Mouse (Mus musculus): ENCODE data around the gene Pdia4.
"Not testable (repeated sequence)": the region's sequence is repeated elsewhere in the genome, so short reads cannot be mapped to it uniquely, and the experiment has no call there.

Pdia4 gene

DNA sequence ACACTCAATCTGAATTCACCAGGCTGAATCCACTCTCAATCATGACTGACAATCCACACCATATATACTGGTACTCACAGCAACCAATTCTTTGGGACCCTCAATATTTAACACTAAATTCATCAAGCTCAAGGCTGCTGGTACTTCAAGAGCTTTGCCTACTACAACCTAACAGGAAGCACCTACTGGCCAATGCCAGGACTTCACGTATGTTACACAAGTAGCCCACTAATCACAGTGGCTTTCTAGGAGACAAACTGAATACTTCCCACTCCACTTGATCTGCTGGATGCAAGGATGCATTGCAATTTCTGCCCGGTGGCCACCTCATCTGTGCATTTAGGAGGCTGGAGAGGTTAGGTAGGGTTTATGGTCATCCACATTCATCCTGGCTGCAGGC is 3.0 kb downstream of the Pdia4 start:
- peak; percentile 43 for DNase-seq (ENCODE audit: low spot score)

DNA sequence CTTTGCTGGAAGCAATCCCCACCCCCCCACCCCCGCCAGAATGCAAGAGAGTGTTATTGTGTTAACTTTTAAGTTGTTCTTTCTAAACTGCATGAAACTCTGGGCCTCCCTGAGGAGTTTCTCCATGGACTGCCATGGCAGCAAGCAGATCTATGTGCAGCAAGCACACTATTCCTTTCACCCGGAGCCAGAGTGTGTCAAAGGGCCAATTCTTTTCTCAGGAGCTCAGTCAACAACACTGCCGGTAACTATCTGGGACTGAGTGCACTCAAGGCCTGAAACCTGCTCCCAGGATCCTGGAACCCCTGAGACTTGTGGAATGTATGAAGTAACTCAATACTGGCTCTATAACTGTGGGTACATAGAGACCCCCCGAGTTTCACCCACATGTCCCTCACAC is 4.2 kb downstream of the Pdia4 start:
- DNase-seq (ENCODE audit: low spot score), result peak; percentile 97

DNA sequence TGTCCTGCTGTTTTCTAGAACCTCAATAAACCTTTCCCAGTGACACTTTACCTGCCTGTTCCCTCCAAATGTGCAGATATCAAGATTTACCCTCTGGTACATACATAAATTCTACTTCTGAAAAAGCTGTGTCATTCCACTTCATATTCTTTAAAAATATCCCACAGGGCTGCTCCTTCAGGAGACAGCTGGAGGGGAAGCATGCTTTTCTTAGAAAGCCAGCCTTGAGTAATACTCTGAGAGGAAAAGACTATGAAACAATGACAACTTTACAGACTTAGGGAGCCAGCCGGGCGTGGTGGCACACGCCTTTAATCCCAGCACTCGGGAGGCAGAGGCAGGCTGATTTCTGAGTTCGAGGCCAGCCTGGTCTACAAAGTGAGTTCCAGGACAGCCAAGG is 4.7 kb downstream of the Pdia4 start:
- peak; percentile 52 for DNase-seq (ENCODE audit: low spot score)

DNA sequence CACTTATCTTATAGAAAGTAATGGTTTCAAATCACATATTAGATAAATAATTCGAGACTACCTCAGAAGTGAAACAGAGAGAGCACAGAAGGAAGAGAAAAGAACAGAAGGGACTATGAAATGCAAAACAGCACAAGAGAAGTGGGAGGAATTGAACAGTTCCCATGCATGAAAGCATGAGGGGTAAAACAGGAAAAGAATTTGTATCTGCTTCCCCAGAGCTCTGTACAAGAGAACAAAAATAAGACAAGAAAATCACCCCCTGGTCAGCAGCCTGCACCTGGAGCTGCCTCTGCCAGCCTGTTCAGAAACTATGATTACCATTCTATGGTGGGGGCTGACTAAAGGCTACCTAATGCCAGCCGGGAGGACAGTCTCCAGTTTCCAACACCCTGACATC is 5.8 kb downstream of the Pdia4 start:
- no peak for DNase-seq (ENCODE audit: low spot score)

DNA sequence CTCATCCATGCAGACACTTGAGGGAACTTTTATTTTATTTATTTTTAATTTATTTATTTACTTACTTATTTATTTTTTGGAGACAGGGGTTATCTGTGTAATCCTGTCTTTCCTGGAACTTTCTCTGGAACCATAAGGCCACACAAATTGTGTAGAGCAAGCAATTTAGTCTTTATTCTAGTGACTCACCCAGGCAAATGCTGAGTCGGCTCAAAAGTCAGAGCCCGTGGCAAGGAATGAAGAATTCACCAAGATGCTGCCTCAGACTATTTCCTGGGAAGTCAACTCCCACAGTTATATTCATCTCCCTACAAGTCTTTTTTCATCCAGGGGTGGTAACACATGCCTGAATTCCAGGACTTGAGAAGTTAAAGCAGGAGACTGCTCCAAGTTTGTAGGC is 7.7 kb downstream of the Pdia4 start:
- no peak for DNase-seq (ENCODE audit: low spot score)

DNA sequence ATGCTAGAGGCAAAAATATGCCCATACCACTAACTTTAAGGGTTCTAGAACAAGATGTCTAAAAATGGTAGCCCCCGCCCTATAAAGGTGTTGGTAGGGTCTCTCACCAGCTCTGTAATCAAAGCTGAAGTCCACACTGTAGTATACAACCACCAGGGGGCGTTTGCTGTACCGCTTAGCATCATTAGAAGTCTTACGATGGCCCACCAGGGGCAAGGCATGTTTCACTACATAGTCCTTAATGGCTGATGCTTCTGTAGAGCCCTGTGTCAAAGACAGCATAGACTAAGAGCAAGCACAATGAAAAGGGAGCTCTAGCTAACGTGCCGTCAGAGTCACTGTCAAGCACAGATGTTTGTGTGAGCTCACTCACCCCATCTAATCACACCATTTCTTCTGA is 14.2 kb downstream of the Pdia4 start:
- peak; percentile 63 for DNase-seq (ENCODE audit: low spot score)

DNA sequence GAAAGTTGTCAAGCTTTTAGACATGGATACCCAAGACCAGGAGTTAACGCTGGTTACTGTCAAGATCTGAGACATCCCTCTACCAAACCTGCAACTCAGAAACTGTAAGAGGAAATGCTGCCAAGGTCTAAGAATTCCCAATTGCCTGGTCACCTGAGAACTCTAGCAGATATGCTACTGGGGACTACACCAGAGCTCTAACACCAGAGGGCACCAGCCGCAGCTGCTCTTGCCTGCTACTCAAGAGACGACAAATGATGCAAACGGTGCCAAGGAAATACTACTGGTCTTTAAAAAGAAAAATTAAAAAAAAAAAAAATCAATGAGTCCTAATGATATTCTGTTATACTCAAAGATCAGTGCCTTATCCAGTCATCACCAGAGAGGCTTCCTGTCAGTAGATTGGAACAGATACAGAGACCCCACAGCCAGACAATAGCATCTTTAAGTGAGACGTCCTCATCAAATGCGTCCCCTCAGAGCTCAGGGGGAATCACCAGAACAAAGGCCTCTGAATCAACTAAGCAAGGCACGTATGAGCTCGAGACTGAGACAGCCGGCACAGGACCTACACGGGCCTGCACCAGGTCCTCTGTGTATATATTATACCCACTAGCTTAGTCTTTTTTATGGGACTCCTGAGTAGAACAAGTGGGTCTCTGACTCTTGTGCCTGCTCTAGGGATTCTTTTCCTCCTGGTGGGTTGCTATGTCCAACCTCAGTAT is 19.0 kb downstream of the Pdia4 start:
- DNase-seq (ENCODE audit: low spot score), result peak; percentile 82

DNA sequence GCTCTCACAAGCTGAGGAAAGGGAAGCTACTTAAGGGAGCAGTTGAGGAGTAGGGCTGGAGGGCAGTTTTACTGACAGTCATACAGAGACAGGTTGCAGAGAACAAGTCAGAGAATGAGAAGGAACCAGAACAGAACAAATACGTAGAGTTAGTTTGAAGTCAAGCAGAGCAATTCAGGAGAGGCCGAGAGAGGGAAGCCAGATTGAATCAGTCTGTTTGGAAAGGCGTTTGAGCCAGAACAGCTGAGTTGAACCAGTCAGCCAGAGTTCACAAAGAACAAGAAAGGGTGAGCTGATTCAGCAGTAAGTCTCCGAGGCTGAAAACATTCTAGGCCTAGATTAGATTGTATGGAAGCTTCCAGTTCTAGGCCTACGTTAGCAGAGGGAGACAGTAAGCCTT is 19.9 kb downstream of the Pdia4 start:
- DNase-seq (ENCODE audit: low spot score), result peak; percentile 51

DNA sequence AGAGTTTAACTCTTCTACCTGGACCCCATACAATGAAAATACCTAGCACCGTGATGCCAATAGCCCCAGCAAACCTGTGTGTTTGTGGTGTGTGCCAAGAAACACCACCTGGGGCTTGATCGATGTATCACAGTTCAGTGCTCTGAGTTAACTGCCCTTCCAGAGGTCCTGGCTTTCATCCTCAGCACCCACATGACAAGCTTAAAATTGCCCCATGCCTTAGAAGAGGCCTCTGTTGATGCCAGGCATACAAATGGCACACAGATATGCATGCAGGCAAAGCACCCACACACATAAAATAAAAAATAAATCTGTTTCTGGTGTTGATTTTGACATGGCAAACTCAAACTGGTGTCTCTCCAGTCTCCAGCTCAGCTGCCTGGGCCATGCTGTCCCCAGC is 20.7 kb downstream of the Pdia4 start:
- DNase-seq (ENCODE audit: low spot score), result no peak

DNA sequence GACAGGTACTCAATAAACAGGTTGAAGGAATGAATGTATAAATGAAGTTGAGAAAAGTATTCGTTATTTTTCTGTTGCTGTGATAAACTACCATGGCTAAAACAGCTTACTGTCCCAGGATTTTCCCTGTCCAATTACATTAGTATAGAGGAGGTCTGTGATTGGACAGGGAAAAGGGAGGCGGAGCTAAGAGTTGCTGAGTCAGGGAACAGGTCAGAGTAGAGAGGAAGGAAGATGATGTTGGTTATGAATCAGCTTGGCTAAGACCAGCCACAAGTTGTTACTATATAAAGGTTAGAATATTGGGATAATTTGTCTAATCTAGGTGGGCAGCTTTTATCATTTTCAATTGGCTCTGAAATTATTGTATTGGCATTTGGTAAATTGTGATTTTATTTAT is 22.5 kb downstream of the Pdia4 start:
- DNase-seq (ENCODE audit: low spot score), result no peak

DNA sequence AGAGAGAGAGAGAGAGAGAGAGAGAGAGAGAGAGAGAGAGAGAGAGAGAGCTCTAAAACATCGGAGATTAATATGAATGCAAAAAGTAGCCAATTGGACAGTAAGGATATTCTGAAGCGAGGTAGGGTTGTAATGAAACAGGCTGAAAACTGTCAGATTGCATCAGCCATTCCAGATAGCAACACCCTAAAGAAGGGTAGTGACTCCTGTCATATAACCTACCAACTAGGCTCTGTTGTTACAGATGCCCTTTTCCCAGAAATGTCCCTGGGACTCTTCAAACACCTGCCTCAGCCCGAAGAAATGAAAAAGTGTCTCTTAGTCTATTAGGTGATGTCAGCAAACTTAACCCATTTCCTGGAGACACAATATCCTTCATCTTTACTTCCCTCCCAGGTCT is 24.4 kb downstream of the Pdia4 start:
- peak; percentile 63 for DNase-seq (ENCODE audit: low spot score)

DNA sequence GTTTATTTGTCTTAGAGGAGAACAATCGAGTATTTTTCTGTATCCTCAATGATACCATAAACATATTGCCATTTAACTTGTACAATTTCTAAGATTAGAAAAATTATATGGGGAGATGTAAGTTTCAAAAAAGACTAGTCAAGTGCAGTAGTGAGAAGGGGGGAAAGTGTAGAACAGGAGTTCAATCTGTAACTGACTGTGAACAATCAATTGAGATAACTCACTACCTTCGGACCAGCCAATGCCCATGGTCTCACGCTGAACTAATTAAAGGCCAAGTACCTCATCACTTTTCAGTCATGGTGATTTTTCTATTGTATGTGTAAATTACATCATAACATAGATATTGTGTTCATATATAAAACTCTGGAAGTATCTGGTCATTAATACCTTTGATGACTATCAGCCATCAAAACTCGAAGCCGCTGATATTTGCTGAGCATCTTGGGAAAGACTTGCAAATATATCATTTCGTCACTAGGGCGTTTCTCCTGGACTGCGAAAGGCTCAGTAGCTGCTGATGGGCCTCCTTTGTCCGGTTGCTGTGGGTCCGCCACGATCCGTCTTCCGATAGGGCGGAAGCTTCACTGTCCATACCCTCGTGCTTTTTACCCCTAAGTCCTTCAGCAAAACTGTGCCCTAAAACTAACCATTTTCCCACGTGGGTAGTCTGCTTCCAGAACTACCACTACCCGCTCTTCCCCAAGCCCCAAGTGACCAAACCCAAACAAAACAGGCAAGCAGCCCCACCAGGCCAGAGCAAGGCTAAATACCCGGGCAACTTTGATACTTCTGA is 25.1 kb downstream of the Pdia4 start:
- peak; percentile 96 for DNase-seq (ENCODE audit: low spot score)

DNA sequence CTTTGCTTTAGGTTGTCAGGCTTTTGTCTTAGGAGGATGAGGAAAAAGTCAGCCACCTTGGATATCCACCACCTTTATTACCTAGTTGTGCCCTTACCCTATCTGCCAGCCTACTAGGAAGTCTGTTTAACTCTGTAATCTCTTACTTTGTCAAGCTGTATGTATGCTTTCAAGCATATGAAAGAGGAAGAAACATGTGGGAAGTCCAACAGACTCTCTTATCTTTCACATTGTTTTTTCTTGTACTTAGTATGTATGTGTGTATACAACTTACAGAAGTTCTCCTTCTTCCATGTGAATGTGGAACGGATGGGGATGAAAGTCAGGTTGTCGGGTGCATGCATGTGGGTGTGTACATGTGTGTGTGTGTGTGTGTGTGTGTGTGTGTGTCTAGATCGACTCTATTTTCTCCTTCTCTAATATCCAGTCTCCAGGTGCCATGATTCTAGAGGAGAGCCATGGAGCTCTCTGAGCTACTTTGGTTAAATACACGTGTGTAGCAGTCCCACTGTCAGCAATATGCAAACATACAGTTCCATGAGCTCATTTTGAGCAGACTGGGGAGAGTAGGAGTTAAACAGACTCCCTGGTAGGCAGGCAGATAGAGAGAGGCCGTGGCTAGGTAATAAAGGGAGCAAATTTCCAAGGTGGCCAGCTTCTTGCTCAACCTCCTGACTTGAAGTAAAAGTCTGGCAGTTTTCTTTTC is 28.4 kb downstream of the Pdia4 start:
- no peak for DNase-seq (ENCODE audit: low spot score)

DNA sequence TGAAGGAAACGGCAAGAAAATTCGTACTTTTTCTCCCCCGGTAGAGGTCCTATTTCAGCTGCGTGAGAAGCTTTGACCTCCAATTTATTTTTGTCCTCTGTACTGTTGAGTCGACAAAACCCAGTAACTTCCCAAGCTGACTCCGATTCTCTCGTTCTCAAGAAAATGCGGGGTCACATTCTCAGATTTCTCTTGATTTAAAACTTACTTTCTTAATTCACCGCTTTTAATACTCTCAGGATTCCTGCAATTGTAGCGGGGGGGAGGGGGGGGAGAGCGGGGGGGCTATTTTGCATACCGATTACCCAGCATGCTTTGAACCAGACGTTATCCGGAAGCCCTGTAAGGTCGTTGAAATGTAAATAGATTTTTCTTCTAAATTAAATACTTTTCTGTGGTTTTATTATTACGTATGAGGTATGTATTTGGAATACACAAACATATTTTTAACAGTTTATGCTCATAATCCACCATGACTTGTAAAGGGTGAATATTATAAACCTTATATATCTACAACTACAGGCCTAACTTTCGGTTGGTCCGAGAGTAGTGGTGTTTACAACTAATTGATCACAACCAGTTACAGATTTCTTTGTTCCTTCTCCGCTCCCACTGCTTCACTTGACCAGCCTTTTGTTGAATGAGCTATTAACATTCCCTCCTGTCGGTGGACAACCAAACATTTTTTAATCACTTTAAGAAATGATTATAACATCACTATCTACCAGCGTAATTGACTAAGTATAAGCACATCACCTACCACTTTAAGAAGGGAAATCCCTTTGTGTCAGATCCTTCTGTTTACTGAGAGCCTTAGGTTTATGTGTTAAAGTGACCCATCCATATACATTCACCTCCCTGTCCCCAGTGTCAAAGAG is 31.9 kb downstream of the Pdia4 start:
- DNase-seq (ENCODE audit: low spot score), result peak; percentile 90

DNA sequence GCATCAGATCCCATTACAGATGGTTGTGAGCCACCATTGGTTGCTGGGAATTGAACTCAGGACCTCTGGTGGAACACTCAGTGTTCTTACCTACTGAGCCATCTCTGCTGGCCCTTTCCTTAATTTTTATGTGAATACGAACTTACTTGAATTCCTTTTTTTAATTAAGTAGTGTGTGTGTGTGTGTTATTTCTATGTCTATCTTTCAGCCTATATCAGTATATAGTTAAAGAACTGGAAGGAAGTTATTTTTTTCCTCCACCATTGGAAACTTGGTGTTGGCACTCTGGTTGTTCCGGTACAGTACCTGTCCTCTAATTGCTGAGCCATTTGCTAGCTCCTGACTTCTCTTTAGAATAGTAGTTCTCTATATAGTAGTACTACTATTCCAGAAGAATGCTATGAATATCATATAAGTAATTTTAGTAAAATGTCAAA is 32.6 kb downstream of the Pdia4 start:
- DNase-seq (ENCODE audit: low spot score), result peak; percentile 83

DNA sequence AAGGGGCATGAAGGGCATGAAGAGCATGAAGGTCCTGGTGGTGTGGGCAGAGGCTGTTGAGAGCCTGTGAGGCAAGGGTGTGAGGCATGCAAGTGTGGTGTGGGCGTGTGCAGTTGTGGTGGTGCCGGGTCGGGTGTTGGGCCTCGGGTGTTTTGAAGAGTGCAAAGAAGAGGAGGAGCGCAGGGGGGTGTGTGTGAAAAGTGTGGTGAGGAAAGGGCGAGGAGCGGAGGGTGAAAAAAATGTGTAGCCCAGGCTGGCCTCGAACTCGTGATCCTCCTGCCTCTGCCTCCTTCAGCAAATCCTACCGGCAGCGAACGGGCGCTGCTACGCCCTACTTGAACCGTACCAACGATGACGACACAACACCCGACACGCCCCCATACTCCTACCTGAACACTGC is 41.5 kb downstream of the Pdia4 start:
- DNase-seq (ENCODE audit: low spot score), result peak; percentile 66

DNA sequence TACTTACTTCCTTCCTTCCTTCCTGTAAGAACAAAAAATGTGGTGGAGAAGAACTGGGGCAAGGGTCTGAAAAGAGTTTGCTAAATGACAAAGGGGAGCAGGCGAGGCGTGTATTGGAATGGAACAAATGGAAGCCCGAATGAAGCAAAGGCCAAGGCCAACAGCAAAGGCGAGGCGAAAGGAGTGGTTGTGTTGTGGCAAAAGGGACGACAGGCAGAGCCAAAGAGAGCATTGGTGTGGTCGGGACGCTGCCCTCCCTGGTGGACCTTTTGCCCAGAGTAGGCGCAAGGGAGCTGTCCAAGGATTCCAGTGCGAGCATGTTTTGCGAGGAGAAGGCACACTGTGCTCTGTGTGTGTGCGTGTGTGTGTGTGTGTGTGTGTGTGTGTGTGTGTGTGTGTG is 42.1 kb downstream of the Pdia4 start:
- not testable (repeated sequence) for DNase-seq (ENCODE audit: low spot score)

DNA sequence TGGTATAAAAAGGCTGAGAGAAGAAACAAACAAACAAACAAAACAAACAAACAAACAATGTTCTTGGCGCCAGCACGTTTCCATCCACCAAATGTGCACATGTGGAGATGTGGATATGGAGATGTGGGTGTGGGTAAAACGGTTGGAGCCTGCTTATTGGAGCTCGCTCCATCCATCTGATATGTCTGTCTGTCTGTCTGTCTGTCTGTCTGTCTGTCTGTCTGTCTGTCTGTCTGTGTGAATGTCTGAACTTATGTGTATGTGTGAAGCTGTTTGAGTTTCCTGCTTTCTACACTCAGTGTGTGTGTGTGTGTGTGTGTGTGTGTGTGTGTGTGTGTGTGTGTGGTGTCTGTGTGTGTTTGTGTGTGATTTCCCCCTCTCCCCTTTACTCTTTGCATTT is 43.4 kb downstream of the Pdia4 start:
- DNase-seq (ENCODE audit: low spot score), result not testable (repeated sequence)

DNA sequence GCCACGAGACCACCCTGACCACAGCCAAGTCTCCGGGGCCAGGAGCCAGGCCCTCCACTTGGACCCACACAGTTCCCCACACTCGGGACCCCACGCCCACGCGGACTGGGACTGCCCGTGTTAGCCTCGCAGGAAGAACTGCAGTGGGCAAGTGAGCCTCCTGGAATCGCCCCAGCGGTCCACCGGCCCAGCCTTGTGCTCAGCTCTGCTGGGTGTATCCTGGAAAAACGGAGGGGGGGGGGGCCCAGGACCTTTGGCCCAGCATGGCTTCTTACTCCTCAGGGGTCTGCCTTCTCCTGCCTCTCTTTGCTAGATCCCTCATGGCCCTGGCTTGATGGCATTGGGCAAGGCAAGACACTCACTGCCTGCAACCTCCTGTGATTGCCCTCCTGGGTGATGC is 44.7 kb downstream of the Pdia4 start:
- not testable (repeated sequence) for DNase-seq (ENCODE audit: low spot score)

DNA sequence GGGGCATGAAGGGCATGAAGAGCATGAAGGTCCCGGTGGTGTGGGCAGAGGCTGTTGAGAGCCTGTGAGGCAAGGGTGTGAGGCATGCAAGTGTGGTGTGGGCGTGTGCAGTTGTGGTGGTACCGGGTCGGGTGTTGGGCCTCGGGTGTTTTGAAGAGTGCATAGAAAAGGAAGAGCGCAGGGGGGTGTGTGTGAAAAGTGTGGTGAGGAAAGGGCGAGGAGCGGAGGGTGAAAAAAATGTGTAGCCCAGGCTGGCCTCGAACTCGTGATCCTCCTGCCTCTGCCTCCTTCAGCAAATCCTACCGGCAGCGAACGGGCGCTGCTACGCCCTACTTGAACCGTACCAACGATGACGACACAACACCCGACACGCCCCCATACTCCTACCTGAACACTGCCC is 45.9 kb downstream of the Pdia4 start:
- DNase-seq (ENCODE audit: low spot score), result not testable (repeated sequence)

DNA sequence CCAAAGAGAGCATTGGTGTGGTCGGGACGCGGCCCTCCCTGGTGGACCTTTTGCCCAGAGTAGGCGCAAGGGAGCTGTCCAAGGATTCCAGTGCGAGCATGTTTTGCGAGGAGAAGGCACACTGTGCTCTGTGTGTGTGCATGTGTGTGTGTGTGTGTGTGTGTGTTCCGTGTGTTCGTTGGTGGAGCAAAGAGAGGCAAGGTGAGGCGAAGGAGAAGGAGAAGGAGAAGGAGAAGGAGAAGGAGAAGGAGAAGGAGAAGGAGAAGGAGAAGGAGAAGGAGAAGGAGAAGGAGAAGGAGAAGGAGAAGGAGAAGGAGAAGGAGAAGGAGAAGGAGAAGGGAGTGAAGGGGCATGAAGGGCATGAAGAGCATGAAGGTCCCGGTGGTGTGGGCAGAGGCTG is 50.5 kb downstream of the Pdia4 start:
- DNase-seq (ENCODE audit: low spot score), result not testable (repeated sequence)

DNA sequence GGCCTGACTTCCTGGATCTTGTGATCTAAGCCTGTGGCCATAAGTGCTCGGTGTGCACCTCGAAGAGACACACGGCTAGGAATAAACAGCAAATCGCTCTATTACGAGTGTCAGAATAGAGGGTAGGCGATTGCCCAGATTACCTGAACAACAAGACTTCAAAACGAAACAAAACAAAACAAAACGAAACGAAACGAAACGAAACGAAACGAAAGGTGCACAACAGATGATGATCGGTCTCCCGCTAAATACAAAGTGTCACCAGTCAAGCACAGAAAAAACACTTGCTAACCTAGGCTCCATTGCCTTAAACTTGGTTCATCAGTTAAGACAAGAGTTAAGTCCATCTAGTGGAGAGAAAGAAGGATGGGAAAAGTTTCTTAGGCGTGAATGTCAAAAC is 53.8 kb downstream of the Pdia4 start:
- DNase-seq (ENCODE audit: low spot score), result not testable (repeated sequence)

Measured in adipocyte (in vitro differentiated cells).